Mouse (Mus musculus) kidney, embryonic 16.5 days (tissue): ENCODE measurements around the gene Poc5. TPM values are rescaled to one million over a fixed set of nuclear protein-coding genes. Genes with fewer than 3 reads are reported as not detected.

Source experiments
- ATAC-seq: fragments of 200-750 bp; cut with Nextera tagmentation; 2 replicates; pipeline ENCODE4 v1.8.0; 2017; ENCODE audit warnings: moderate TSS enrichment; ENCODE audit not compliant: low FRiP score, low TSS enrichment
- H3K27ac ChIP-seq: fragments of 300-500 bp; sonication (generic); 2 replicates; pipeline ENCODE4 v1.5.1; 2014; ENCODE audit warnings: low read length
- H3K27me3 ChIP-seq: fragments of 300-500 bp; sonication (generic); 2 replicates; pipeline ENCODE4 v1.6.1; 2014; ENCODE audit warnings: low read length, control low read depth, mixed read lengths; ENCODE audit not compliant: insufficient read depth
- H3K36me3 ChIP-seq: fragments of 300-500 bp; sonication (generic); 2 replicates; pipeline ENCODE4 v1.6.1; 2014; ENCODE audit warnings: low read length, control low read depth, mixed read lengths; ENCODE audit not compliant: insufficient read depth
- H3K4me1 ChIP-seq: fragments of 300-500 bp; sonication (generic); 2 replicates; pipeline ENCODE4 v1.6.1; 2014; ENCODE audit warnings: low read length, control low read depth, mixed read lengths; ENCODE audit not compliant: insufficient read depth
- H3K4me2 ChIP-seq: fragments of 300-500 bp; sonication (generic); replicated peaks from 2 replicates; pipeline ENCODE4 v1.6.1; 2014; ENCODE audit warnings: low read depth, low read length
- H3K4me3 ChIP-seq: fragments of 300-500 bp; sonication (generic); 2 replicates; pipeline ENCODE4 v1.5.1; 2014; ENCODE audit warnings: mild to moderate bottlenecking, low read length
- H3K9ac ChIP-seq: fragments of 300-500 bp; sonication (generic); replicated peaks from 2 replicates; pipeline ENCODE4 v1.6.1; 2014; ENCODE audit warnings: low read length
- H3K9me3 ChIP-seq: fragments of 300-500 bp; sonication (generic); 2 replicates; pipeline ENCODE4 v1.6.1; 2016; ENCODE audit warnings: low read length, control low read depth
- WGBS: fragments of 180-500 bp; shearing (Covaris S2); extraction: QIAGEN DNeasy Blood & Tissue Kit; methylation state at CpG from one replicate; pipeline ENCODE4 v1.1.7; 2014; 5-methylcytosine and 5-hydroxymethylcytosine counted together
- polyA plus RNA-seq: library from polyadenylated mRNA; unstranded; fragments of >200 nt; fragmentation: Nextera tagmentation; extraction: Ambion mirVana; gene quantifications from 2 replicates; pipeline ENCODE4 v1.2.1, GENCODE M21; 2015

Gene Poc5
- polyA plus RNA-seq, 1 experiment from 2014 or later = 14.5 TPM

- H3K4me2 ChIP-seq = no peak overlapping the region
- no peak for ATAC-seq
- H3K9ac ChIP-seq = no peak overlapping the region
- H3K4me1 ChIP-seq = peaks cover 3% of the 10 kb centered on the region; the same call in 1 of the 2 replicates
- WGBS = 81% methylated on average over 11 of the region's 11 CpGs
- H3K27me3 ChIP-seq = no peaks in the 10 kb centered on the region
- H3K4me3 ChIP-seq = no peak overlapping the region
- H3K36me3 ChIP-seq = no peaks in the 10 kb centered on the region
- no peaks in the 10 kb centered on the region for H3K9me3 ChIP-seq
- H3K27ac ChIP-seq = peak overlapping the region; percentile 4; the same call in 1 of the 2 replicates
Observed at GRCm38 (mm10) chr13:96450205-96450856, 62.2 kb downstream of the Poc5 start.

DNA sequence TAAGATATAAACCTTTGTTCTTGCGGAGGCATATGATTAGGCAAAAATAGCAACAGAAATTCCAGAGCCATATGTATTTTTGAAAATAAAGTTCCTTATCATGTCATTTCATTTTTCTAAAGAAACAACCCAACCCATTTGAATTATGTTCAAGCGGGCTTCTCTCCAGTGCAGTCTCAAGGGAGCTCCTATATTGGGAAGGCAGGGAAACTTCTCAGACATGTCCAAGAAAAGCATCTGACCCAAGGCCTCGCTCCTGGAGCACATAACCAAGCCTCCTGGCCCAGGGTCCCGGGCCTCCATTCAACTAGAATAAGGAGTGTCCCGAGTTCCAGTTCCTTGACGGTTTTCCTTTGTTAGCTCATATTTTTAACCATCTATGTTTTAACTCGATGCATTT, 62.8 kb downstream of the Poc5 start:
- Histone ChIP-seq H3K9ac (no peak overlapping the region), H3K4me2 (no peak overlapping the region), H3K27me3 (no peaks in the 10 kb centered on the region), H3K27ac (no peak overlapping the region), H3K4me1 (peaks cover 3% of the 10 kb centered on the region; the same call in 1 of the 2 replicates), H3K36me3 (no peaks in the 10 kb centered on the region), H3K4me3 (no peak overlapping the region), H3K9me3 (no peaks in the 10 kb centered on the region)
- ATAC-seq = no peak; the same call in 1 of the 2 replicates
- 76% methylated on average over 7 of the region's 7 CpGs for WGBS

DNA sequence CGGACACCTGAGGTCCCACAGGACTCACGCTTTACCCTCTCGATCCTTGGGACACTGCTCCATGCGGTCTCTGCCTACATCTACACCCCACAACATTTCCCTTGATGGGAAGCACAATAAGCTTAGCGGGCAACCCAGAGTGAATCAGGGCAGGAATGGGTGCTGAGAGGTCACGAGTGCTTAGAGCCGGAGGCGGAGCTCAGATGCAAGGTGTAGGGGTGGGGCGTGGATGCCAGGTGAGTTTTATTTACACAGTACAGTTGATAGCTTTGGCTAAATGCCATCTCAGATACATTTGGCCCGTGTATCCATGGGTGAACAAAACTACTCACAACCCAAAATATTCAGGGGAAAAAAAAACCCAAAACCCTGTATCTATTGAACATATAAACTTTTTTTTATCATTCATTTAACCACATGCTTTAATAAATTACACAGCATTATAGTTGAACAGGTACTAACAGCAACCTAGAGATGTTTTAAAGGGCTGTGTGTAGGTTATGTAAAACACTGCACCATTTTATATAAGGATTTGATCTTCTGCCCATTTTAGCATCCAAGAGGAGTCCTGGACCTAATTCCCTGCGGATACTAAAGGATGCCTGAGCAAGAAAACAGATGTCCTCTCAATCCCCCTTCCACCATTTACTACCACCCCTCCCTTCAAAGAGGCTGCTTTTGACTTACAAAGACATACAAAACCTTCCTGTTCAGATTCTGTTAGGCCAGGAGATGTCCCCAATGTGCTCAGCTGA, 63.5 kb downstream of the Poc5 start:
- WGBS = 84% methylated on average over 11 of the region's 11 CpGs
- Histone ChIP-seq H3K9me3 (no peaks in the 10 kb centered on the region), H3K27me3 (no peaks in the 10 kb centered on the region), H3K9ac (no peak overlapping the region), H3K27ac (peak overlapping the region; percentile 9; the same call in 1 of the 2 replicates), H3K4me3 (no peak overlapping the region), H3K4me2 (no peak overlapping the region), H3K36me3 (no peaks in the 10 kb centered on the region), H3K4me1 (peaks cover 3% of the 10 kb centered on the region; the same call in 1 of the 2 replicates)
- ATAC-seq = no peak

- Histone ChIP-seq H3K4me2 (no peak overlapping the region), H3K4me1 (peaks cover 3% of the 10 kb centered on the region; the same call in 1 of the 2 replicates), H3K4me3 (no peak overlapping the region), H3K9ac (no peak overlapping the region), H3K9me3 (no peaks in the 10 kb centered on the region), H3K27me3 (no peaks in the 10 kb centered on the region), H3K36me3 (no peaks in the 10 kb centered on the region), H3K27ac (no peak overlapping the region)
- ATAC-seq = no peak
- WGBS = 94% methylated on average over 3 of the region's 3 CpGs
Observed at GRCm38 (mm10) chr13:96452621-96453020, 64.5 kb downstream of the Poc5 start.

- no peak overlapping the region for H3K4me2 ChIP-seq
Observed at GRCm38 (mm10) chr13:96454288-96454687, 66.2 kb downstream of the Poc5 start.

GRCm38 (mm10) chr13:96457566-96457965, 69.5 kb downstream of the Poc5 start:
- 87% methylated on average over 5 of the region's 5 CpGs for WGBS
- ATAC-seq = no peak

More at GRCm38 (mm10) chr13:96454288-96454687, 66.2 kb downstream of the Poc5 start:
- no peak overlapping the region for H3K9ac ChIP-seq
- no peak overlapping the region for H3K27ac ChIP-seq
- H3K4me1 ChIP-seq = peaks cover 3% of the 10 kb centered on the region; the same call in 1 of the 2 replicates
- 85% methylated on average over 3 of the region's 3 CpGs for WGBS
- H3K27me3 ChIP-seq = no peaks in the 10 kb centered on the region
- no peak for ATAC-seq
- no peaks in the 10 kb centered on the region for H3K36me3 ChIP-seq
- no peaks in the 10 kb centered on the region for H3K9me3 ChIP-seq
- H3K4me3 ChIP-seq = no peak overlapping the region

GRCm38 (mm10) chr13:96458018-96458417, 69.9 kb downstream of the Poc5 start:
- Histone ChIP-seq H3K27ac (no peak overlapping the region), H3K36me3 (no peaks in the 10 kb centered on the region), H3K4me3 (no peak overlapping the region), H3K4me2 (no peak overlapping the region), H3K27me3 (no peaks in the 10 kb centered on the region), H3K9ac (no peak overlapping the region), H3K9me3 (no peaks in the 10 kb centered on the region), H3K4me1 (no peaks in the 10 kb centered on the region)
- no peak for ATAC-seq
- 84% methylated on average over 5 of the region's 5 CpGs for WGBS

More at GRCm38 (mm10) chr13:96457566-96457965, 69.5 kb downstream of the Poc5 start:
- H3K4me1 ChIP-seq = no peaks in the 10 kb centered on the region
- no peaks in the 10 kb centered on the region for H3K27me3 ChIP-seq
- H3K36me3 ChIP-seq = no peaks in the 10 kb centered on the region
- no peaks in the 10 kb centered on the region for H3K9me3 ChIP-seq
- H3K9ac ChIP-seq = no peak overlapping the region
- H3K27ac ChIP-seq = no peak overlapping the region
- H3K4me3 ChIP-seq = no peak overlapping the region
- no peak overlapping the region for H3K4me2 ChIP-seq

DNA sequence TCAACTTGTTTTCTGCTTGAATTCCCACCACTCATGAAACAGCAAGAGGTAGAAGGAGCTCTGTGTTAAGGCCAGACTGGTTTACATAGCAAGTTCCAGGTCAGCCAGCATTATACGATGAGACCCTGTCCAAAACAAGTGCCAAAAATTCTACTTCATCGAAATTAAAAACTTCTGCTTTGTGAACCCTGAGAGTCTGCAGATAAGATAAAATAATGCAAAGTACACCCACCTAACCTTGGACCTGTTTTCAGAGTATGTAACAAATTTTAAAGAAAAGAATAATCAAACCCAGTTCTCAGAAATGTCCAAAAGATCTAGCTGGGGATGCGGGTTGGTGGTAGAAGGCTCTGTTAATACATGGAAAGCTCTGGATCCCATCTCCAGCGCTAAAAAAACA, 70.5 kb downstream of the Poc5 start:
- H3K9me3 ChIP-seq = no peaks in the 10 kb centered on the region
- no peaks in the 10 kb centered on the region for H3K4me1 ChIP-seq
- H3K36me3 ChIP-seq = no peaks in the 10 kb centered on the region
- H3K27ac ChIP-seq = no peak overlapping the region
- H3K9ac ChIP-seq = no peak overlapping the region
- no peak overlapping the region for H3K4me3 ChIP-seq
- WGBS = 83% methylated on average over 4 of the region's 4 CpGs
- no peak overlapping the region for H3K4me2 ChIP-seq
- no peaks in the 10 kb centered on the region for H3K27me3 ChIP-seq
- ATAC-seq = no peak

DNA sequence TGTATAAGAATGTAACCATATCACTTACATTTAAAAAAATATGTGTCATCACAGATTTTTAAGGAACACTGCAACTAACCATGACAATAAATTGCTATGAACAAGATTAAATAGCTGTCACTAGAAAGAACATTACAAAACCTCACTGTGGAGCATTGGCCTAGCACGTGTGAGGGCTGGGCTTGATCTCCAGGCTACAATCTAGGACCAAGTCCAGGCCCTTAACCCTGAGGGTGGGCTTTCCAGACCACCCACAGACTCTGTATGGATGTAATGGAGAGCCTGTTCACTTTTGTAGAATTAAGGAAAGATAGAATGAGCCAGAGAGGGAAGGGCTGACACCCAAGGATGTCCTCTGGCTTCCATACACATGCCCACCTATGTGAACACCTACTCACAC, 74.5 kb downstream of the Poc5 start:
- H3K9ac ChIP-seq = no peak overlapping the region
- no peak overlapping the region for H3K27ac ChIP-seq
- no peaks in the 10 kb centered on the region for H3K4me1 ChIP-seq
- ATAC-seq = no peak
- H3K9me3 ChIP-seq = no peaks in the 10 kb centered on the region
- 56% methylated on average over 1 of the region's 1 CpGs for WGBS
- no peaks in the 10 kb centered on the region for H3K27me3 ChIP-seq
- H3K4me3 ChIP-seq = no peak overlapping the region
- no peak overlapping the region for H3K4me2 ChIP-seq
- no peaks in the 10 kb centered on the region for H3K36me3 ChIP-seq

DNA sequence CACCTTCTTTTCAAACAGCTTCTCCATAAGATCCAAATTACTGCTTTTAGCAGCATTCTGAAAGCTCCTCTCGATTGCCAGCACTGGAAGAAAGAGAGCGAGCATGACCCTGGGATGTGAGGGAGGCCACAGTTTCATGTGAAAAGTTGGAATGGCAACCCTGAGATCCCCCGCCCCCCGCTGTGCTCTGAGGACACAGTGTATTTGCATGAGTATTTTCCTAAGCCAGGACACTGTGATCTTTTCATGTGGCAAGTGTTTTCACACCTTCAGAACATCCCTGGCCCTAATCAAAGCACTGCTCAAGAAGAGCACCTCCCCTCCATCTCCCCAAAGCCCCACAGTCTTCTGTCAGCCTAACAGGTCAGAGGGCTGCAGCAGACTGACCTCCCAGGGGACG, 77.2 kb downstream of the Poc5 start:
- Histone ChIP-seq H3K36me3 (no peaks in the 10 kb centered on the region), H3K4me2 (no peak overlapping the region), H3K9ac (no peak overlapping the region), H3K4me3 (no peak overlapping the region), H3K27me3 (no peaks in the 10 kb centered on the region), H3K4me1 (no peaks in the 10 kb centered on the region), H3K27ac (no peak overlapping the region), H3K9me3 (no peaks in the 10 kb centered on the region)
- WGBS = 48% methylated on average over 5 of the region's 5 CpGs
- ATAC-seq = no peak
